Mouse (Mus musculus): ENCODE measurements around the gene Zfp292.

GRCm38 (mm10) chr4:34889101-34889811 is 6.5 kb upstream of the Zfp292 start:
- no peak for TF ChIP-seq CTCF (IDR thresholded peaks at IDR 0.05; ENCODE audit: low read depth)
- peak; percentile 54 for TF ChIP-seq EP300 (IDR thresholded peaks at IDR 0.05; ENCODE audit: low read depth)

Measured in liver, embryonic 14.5 days (tissue).